Mouse (Mus musculus) embryonic fibroblast, embryonic 13.5 days (primary cell): ENCODE data around the gene Pask.

ENCODE experiments used
- CTCF ChIP-seq: IDR thresholded peaks from 2 replicates; pipeline ENCODE4 v1.5.1; 2011; ENCODE audit warnings: mild to moderate bottlenecking, control low read depth, low read length, moderate library complexity, borderline replicate concordance; ENCODE audit not compliant: insufficient read depth
- POLR2A ChIP-seq: IDR thresholded peaks from 2 replicates; pipeline ENCODE4 v1.6.1; 2011; ENCODE audit warnings: low read depth, mild to moderate bottlenecking, control low read depth, low read length, moderate library complexity

DNA sequence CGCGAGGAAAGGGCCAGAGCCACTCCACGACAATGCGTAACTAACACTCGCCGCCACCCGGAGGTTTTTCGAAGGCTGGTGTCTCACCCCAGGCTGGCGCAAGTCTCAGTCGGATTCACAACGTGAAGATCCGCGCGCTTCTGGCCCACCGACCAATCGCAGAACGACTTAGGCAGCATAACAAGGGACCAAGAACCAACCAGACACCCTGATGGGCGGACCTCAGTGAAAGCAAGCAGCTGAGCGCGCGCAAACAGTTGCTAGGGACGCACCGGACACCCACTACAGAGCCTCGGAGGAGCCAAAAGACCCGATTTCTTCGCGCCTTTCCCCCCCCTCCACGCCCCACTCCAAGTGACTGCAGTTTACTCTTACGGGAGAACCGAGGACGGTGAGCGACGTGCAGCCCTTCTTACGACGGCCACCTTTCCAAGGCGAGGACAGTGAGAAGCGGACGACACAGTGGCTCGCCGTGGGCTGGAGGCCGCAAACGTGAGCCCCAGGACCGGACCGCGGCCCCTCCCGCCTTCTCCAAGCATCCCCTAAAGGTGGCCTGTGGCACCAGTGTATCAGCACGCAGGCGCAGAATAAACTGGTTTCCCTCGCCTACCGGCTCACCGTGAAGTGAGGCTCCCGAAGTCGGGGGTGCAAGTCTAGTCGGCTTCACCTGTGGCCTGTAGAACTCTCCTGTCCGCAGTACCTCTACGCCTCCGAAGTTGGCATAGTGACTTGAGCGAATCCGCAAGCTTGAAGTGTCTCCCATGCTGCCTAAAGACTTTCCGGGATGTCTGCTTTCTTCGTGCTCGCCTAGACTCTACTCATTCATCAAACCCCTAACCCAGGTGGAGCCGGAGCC lies at the start of gene Pask, which contains the start of gene Ppp1r7:
- TF ChIP-seq CTCF, result no peak
- peak; percentile 24; the same call in 1 of the 2 replicates for TF ChIP-seq POLR2A
